Mouse (Mus musculus): ENCODE data around the gene Sla2. TPM values are rescaled to one million over a fixed set of nuclear protein-coding genes. Genes with fewer than 3 reads are reported as not detected.
"Not testable (repeated sequence)": the region's sequence is repeated elsewhere in the genome, so short reads cannot be mapped to it uniquely, and the experiment has no call there.

Sla2 gene
- total RNA-seq (2021), result not detected

GRCm38 (mm10) chr2:156887017-156887416 lies at the start of gene Sla2:
Sla2 (minus strand) TSS chr2:156887192.
- intact Hi-C loops (cut with DNase I), result no loop called here
- no peak for DNase-seq (ENCODE audit: low spot score)

- intact Hi-C loops (cut with DNase I), result no loop called here
- no peak for DNase-seq (ENCODE audit: low spot score)
Observed at GRCm38 (mm10) chr2:156935005-156935404, 48.0 kb upstream of the Sla2 start.

- DNase-seq (ENCODE audit: low spot score), result no peak
- intact Hi-C loops (cut with DNase I), result no loop called here
Observed at GRCm38 (mm10) chr2:156933426-156933825, 46.4 kb upstream of the Sla2 start.

GRCm38 (mm10) chr2:156931421-156931820 lies 44.4 kb upstream of the Sla2 start:
- no peak for DNase-seq (ENCODE audit: low spot score)
- intact Hi-C loops (cut with DNase I), result no loop called here

- DNase-seq (ENCODE audit: low spot score), result no peak
- intact Hi-C loops (cut with DNase I), result no loop called here
Observed at GRCm38 (mm10) chr2:156930549-156930948, 43.6 kb upstream of the Sla2 start.

- intact Hi-C loops (cut with DNase I), result no loop called here
- no peak for DNase-seq (ENCODE audit: low spot score)
Observed at GRCm38 (mm10) chr2:156929519-156930120, 42.6 kb upstream of the Sla2 start.

- no peak for DNase-seq (ENCODE audit: low spot score)
- intact Hi-C loops (cut with DNase I), result no loop called here
Observed at GRCm38 (mm10) chr2:156928606-156929005, 41.6 kb upstream of the Sla2 start.

- DNase-seq (ENCODE audit: low spot score), result no peak
- intact Hi-C loops (cut with DNase I), result no loop called here
Observed at GRCm38 (mm10) chr2:156927663-156928062, 40.7 kb upstream of the Sla2 start.

- intact Hi-C loops (cut with DNase I); DNase-seq (ENCODE audit: low spot score): not testable (repeated sequence)
Observed at GRCm38 (mm10) chr2:156925611-156926010, 38.6 kb upstream of the Sla2 start.

- intact Hi-C loops (cut with DNase I); DNase-seq (ENCODE audit: low spot score): not testable (repeated sequence)
Observed at GRCm38 (mm10) chr2:156925075-156925474, 38.1 kb upstream of the Sla2 start.

GRCm38 (mm10) chr2:156924210-156924898 lies 37.4 kb upstream of the Sla2 start:
- intact Hi-C loops (cut with DNase I), result no loop called here
- no peak for DNase-seq (ENCODE audit: low spot score)

GRCm38 (mm10) chr2:156923057-156923456 lies 36.1 kb upstream of the Sla2 start:
- intact Hi-C loops (cut with DNase I), result no loop called here
- DNase-seq (ENCODE audit: low spot score), result no peak

- no peak for DNase-seq (ENCODE audit: low spot score)
- intact Hi-C loops (cut with DNase I), result no loop called here
Observed at GRCm38 (mm10) chr2:156919796-156920195, 32.8 kb upstream of the Sla2 start.

GRCm38 (mm10) chr2:156919191-156919590 lies 32.2 kb upstream of the Sla2 start:
- intact Hi-C loops (cut with DNase I); DNase-seq (ENCODE audit: low spot score): not testable (repeated sequence)

- no peak for DNase-seq (ENCODE audit: low spot score)
- intact Hi-C loops (cut with DNase I), result no loop called here
Observed at GRCm38 (mm10) chr2:156918562-156918961, 31.6 kb upstream of the Sla2 start.

- DNase-seq (ENCODE audit: low spot score), result no peak
- intact Hi-C loops (cut with DNase I), result no loop called here
Observed at GRCm38 (mm10) chr2:156916419-156917125, 29.6 kb upstream of the Sla2 start.

GRCm38 (mm10) chr2:156915559-156915958 lies 28.6 kb upstream of the Sla2 start:
- no peak for DNase-seq (ENCODE audit: low spot score)
- intact Hi-C loops (cut with DNase I), result loop anchor here (2.0 kb wide), 1 partner anchor 31 kb away; no protein-coding TSS in a partner anchor

- no peak for DNase-seq (ENCODE audit: low spot score)
- intact Hi-C loops (cut with DNase I), result loop anchor here (5.0 kb wide), 1 partner anchor 84 kb away; no protein-coding TSS in a partner anchor
Observed at GRCm38 (mm10) chr2:156913191-156913590, 26.2 kb upstream of the Sla2 start.

- DNase-seq (ENCODE audit: low spot score), result not testable (repeated sequence)
- intact Hi-C loops (cut with DNase I), result loop anchor here (2.0 kb wide), 1 partner anchor 125 kb away; no protein-coding TSS in a partner anchor
Observed at GRCm38 (mm10) chr2:156905931-156906330, 18.9 kb upstream of the Sla2 start.

- intact Hi-C loops (cut with DNase I), result loop anchor here (1.0 to 2.0 kb wide), 2 partner anchors 126 to 190 kb away; no protein-coding TSS in a partner anchor
Observed at GRCm38 (mm10) chr2:156904976-156905717, 18.2 kb upstream of the Sla2 start.

More at GRCm38 (mm10) chr2:156904976-156905717, 18.2 kb upstream of the Sla2 start:
- no peak for DNase-seq (ENCODE audit: low spot score)

Data from heart, postnatal 25 days (tissue).